11 mouse cellular contexts compared by ENCODE assay signal in genomic region chr10:70655828-70656227, GRCm38 (mm10). TPM values are rescaled to one million over a fixed set of nuclear protein-coding genes. Genes with fewer than 3 reads are reported as not detected.
DNase-seq lines count a peak whose midpoint lies in the region; ATAC-seq lines count a peak whose summit lies in the region.
"Had no signal": no experiment of that assay in that cellular context is flagged by ENCODE, and none has a peak within 500 bp of the region (broad histone marks: within the 10 kb centered on the region; RNA-seq: fewer than 3 reads in every experiment).

TSS of gene Phyhipl (minus strand) at chr10:70655965.

- H3K9me3 ChIP-seq in hindbrain, embryonic 15.5 days, result no peaks in the 10 kb centered on the region
- peaks cover 5% of the 10 kb centered on the region; the same call in 1 of the 2 replicates for H3K9me3 ChIP-seq in neural tube, embryonic 12.5 days
- H3K9me3 ChIP-seq: liver, embryonic 15.5 days; stomach, embryonic 15.5 days had no signal

- H3K27ac ChIP-seq in hindbrain, embryonic 15.5 days (replicated peaks), result no peak within 1 kb of the TSS
- no peak within 1 kb of the TSS for H3K27ac ChIP-seq in neural tube, embryonic 12.5 days
- H3K27ac ChIP-seq: liver, embryonic 15.5 days; stomach, embryonic 15.5 days had no signal

- H3K4me1 ChIP-seq in hindbrain, embryonic 15.5 days (replicated peaks), result peaks cover 30% of the 10 kb centered on the region
- peaks cover 25% of the 10 kb centered on the region; the same call in 1 of the 2 replicates for H3K4me1 ChIP-seq in neural tube, embryonic 12.5 days
- H3K4me1 ChIP-seq: liver, embryonic 15.5 days; stomach, embryonic 15.5 days had no signal

- ATAC-seq in hindbrain, embryonic 15.5 days (ENCODE audit: low FRiP score, low read depth), result no peak
- no peak for ATAC-seq in neural tube, embryonic 12.5 days (ENCODE audit: low FRiP score, low read depth)
- no peak for ATAC-seq in cerebellum, adult (ENCODE audit: insufficient number of reproducible peaks, low FRiP score, low TSS enrichment)

- H3K4me3 ChIP-seq in hindbrain, embryonic 15.5 days, result no peak within 1 kb of the TSS
- no peak within 1 kb of the TSS for H3K4me3 ChIP-seq in neural tube, embryonic 12.5 days
- H3K4me3 ChIP-seq: liver, embryonic 15.5 days; stomach, embryonic 15.5 days had no signal

- H3K27me3 ChIP-seq in hindbrain, embryonic 15.5 days, result no peaks in the 10 kb centered on the region
- no peaks in the 10 kb centered on the region for H3K27me3 ChIP-seq in neural tube, embryonic 12.5 days (replicated peaks)
- H3K27me3 ChIP-seq: liver, embryonic 15.5 days; stomach, embryonic 15.5 days had no signal

- no peak within 1 kb of the TSS for H3K4me2 ChIP-seq in hindbrain, embryonic 15.5 days
- H3K4me2 ChIP-seq in neural tube, embryonic 12.5 days (replicated peaks), result no peak within 1 kb of the TSS
- H3K4me2 ChIP-seq: liver, embryonic 15.5 days; stomach, embryonic 15.5 days had no signal

- H3K9ac ChIP-seq in hindbrain, embryonic 15.5 days, result no peak within 1 kb of the TSS
- H3K9ac ChIP-seq in neural tube, embryonic 12.5 days, result no peak within 1 kb of the TSS
- H3K9ac ChIP-seq: liver, embryonic 15.5 days; stomach, embryonic 15.5 days had no signal

- WGBS in hindbrain, embryonic 15.5 days, result 30% methylated on average over 7 of the region's 7 CpGs
- WGBS in neural tube, embryonic 12.5 days, result 25% methylated on average over 7 of the region's 7 CpGs

- no peak for DNase-seq in left cerebral cortex, adult 18-20 months (ENCODE audit: low spot score in 2 of 2)
- DNase-seq in left cerebral cortex, adult 9 months (ENCODE audit: low spot score in 2 of 2), result no peak
- DNase-seq in layer of hippocampus, postnatal 14 days (ENCODE audit: low spot score in 2 of 2), result no peak
- no peak for DNase-seq in cerebellum, postnatal 4 days (ENCODE audit: low spot score in 2 of 2)
- DNase-seq in right cerebral cortex, postnatal 4 days, result no peak
- DNase-seq: cerebellum, adult 9-10 months had no signal

- H3K36me3 ChIP-seq in hindbrain, embryonic 15.5 days, result no peaks in the 10 kb centered on the region
- no peaks in the 10 kb centered on the region for H3K36me3 ChIP-seq in neural tube, embryonic 12.5 days
- H3K36me3 ChIP-seq: liver, embryonic 15.5 days; stomach, embryonic 15.5 days had no signal

RNA-seq across cellular contexts. Expression of gene Phyhipl, which starts in this region (rescaled TPM):
- total RNA-seq in left cerebral cortex, adult 18-20 months (2021), result 100 to 1,000 TPM; 234 TPM
- 293 and 310 TPM in 2 replicates for polyA plus RNA-seq in hindbrain, embryonic 15.5 days (2015; fragmentation: Nextera tagmentation; extraction: Ambion mirVana)
- total RNA-seq in layer of hippocampus, postnatal 14 days (2021), result 100 to 1,000 TPM; 193 to 208 TPM
- 202 and 203 TPM in 2 replicates for polyA plus RNA-seq in neural tube, embryonic 12.5 days (2016; fragmentation: Nextera tagmentation; extraction: Ambion mirVana)
